Mouse (Mus musculus): ENCODE measurements around the gene Arf6. TPM values are rescaled to one million over a fixed set of nuclear protein-coding genes. Genes with fewer than 3 reads are reported as not detected.
"Not testable (repeated sequence)": the region's sequence is repeated elsewhere in the genome, so short reads cannot be mapped to it uniquely, and the experiment has no call there.

Gene Arf6
- 59.8 and 73.7 TPM in 2 replicates for polyA plus RNA-seq (2015; fragmentation: Nextera tagmentation; extraction: Ambion mirVana)

GRCm38 (mm10) chr12:69371854-69372671, at the start of gene Arf6, which contains the start of gene Gm9887:
Gene Arf6 (plus strand): TSS chr12:69372150.
Gene Gm9887 (minus strand): TSS chr12:69372458.
- under 1% methylated on average over 86 of the region's 121 CpGs for WGBS
- Histone ChIP-seq H3K27ac (peak within 1 kb of the TSS; percentile 99), H3K36me3 (no peaks in the 10 kb centered on the region), H3K27me3 (no peaks in the 10 kb centered on the region), H3K4me3 (peak within 1 kb of the TSS; percentile 97), H3K9me3 (no peaks in the 10 kb centered on the region), H3K9ac (peak within 1 kb of the TSS; percentile 98), H3K4me2 (peak within 1 kb of the TSS; percentile 81), H3K4me1 (peaks cover 19% of the 10 kb centered on the region; the same call in 1 of the 2 replicates)
- ATAC-seq (ENCODE audit: insufficient number of reproducible peaks, low FRiP score, low TSS enrichment, low read depth) = peak; percentile 94

- Histone ChIP-seq H3K27me3 (no peaks in the 10 kb centered on the region), H3K36me3 (peaks cover 53% of the 10 kb centered on the region), H3K9ac (no peak overlapping the region), H3K27ac (no peak overlapping the region), H3K9me3 (no peaks in the 10 kb centered on the region), H3K4me1 (no peaks in the 10 kb centered on the region), H3K4me2 (no peak overlapping the region), H3K4me3 (no peak overlapping the region)
- ATAC-seq (ENCODE audit: insufficient number of reproducible peaks, low FRiP score, low TSS enrichment, low read depth) = no peak
- 90% methylated on average over 3 of the region's 3 CpGs for WGBS
Measured at GRCm38 (mm10) chr12:69331187-69331586, 40.8 kb upstream of the Arf6 start.

GRCm38 (mm10) chr12:69332147-69332546, 39.8 kb upstream of the Arf6 start:
- Histone ChIP-seq H3K4me1 (no peaks in the 10 kb centered on the region), H3K9me3 (no peaks in the 10 kb centered on the region), H3K27ac (no peak overlapping the region), H3K36me3 (peaks cover 57% of the 10 kb centered on the region), H3K27me3 (no peaks in the 10 kb centered on the region), H3K4me3 (no peak overlapping the region), H3K4me2 (no peak overlapping the region), H3K9ac (no peak overlapping the region)
- WGBS = 97% methylated on average over 1 of the region's 1 CpGs
- no peak for ATAC-seq (ENCODE audit: insufficient number of reproducible peaks, low FRiP score, low TSS enrichment, low read depth)

GRCm38 (mm10) chr12:69333547-69333946, 38.4 kb upstream of the Arf6 start:
- H3K27ac ChIP-seq = no peak overlapping the region
- WGBS = 86% methylated on average over 2 of the region's 2 CpGs
- no peaks in the 10 kb centered on the region for H3K4me1 ChIP-seq
- H3K9me3 ChIP-seq = no peaks in the 10 kb centered on the region
- ATAC-seq (ENCODE audit: insufficient number of reproducible peaks, low FRiP score, low TSS enrichment, low read depth) = no peak
- no peaks in the 10 kb centered on the region for H3K27me3 ChIP-seq
- H3K9ac ChIP-seq = no peak overlapping the region
- no peak overlapping the region for H3K4me2 ChIP-seq
- H3K36me3 ChIP-seq = peaks cover 56% of the 10 kb centered on the region
- no peak overlapping the region for H3K4me3 ChIP-seq

GRCm38 (mm10) chr12:69349928-69350327, 22.0 kb upstream of the Arf6 start:
- H3K4me2 ChIP-seq = no peak overlapping the region
- H3K4me3 ChIP-seq = no peak overlapping the region
- H3K27me3 ChIP-seq = no peaks in the 10 kb centered on the region
- H3K36me3 ChIP-seq = peaks cover 68% of the 10 kb centered on the region
- no peaks in the 10 kb centered on the region for H3K4me1 ChIP-seq
- WGBS = 85% methylated on average over 2 of the region's 2 CpGs
- no peak for ATAC-seq (ENCODE audit: insufficient number of reproducible peaks, low FRiP score, low TSS enrichment, low read depth)
- no peaks in the 10 kb centered on the region for H3K9me3 ChIP-seq
- no peak overlapping the region for H3K9ac ChIP-seq
- no peak overlapping the region for H3K27ac ChIP-seq

GRCm38 (mm10) chr12:69351685-69352084, 20.3 kb upstream of the Arf6 start:
- Histone ChIP-seq H3K4me2 (no peak overlapping the region), H3K9me3 (no peaks in the 10 kb centered on the region), H3K27me3 (no peaks in the 10 kb centered on the region), H3K4me3 (no peak overlapping the region), H3K4me1 (peaks cover 7% of the 10 kb centered on the region; the same call in 1 of the 2 replicates), H3K27ac (no peak overlapping the region), H3K9ac (no peak overlapping the region), H3K36me3 (peaks cover 57% of the 10 kb centered on the region)
- ATAC-seq (ENCODE audit: insufficient number of reproducible peaks, low FRiP score, low TSS enrichment, low read depth) = no peak
- WGBS = 85% methylated on average over 1 of the region's 1 CpGs

GRCm38 (mm10) chr12:69356546-69357299, 15.2 kb upstream of the Arf6 start, which contains the start of gene Nemf:
Gene Nemf (minus strand): TSS chr12:69357165.
- H3K27ac ChIP-seq = peak within 1 kb of the TSS; percentile 81
- ATAC-seq (ENCODE audit: insufficient number of reproducible peaks, low FRiP score, low TSS enrichment, low read depth) = peak; percentile 49; the same call in 1 of the 2 replicates
- H3K9ac ChIP-seq = peak within 1 kb of the TSS; percentile 78
- H3K4me3 ChIP-seq = peak within 1 kb of the TSS; percentile 78
- under 1% methylated on average over 45 of the region's 50 CpGs for WGBS
- H3K9me3 ChIP-seq = no peaks in the 10 kb centered on the region
- H3K4me2 ChIP-seq = peak within 1 kb of the TSS; percentile 68
- peaks cover 21% of the 10 kb centered on the region for H3K36me3 ChIP-seq
- no peaks in the 10 kb centered on the region for H3K27me3 ChIP-seq
- peaks cover 7% of the 10 kb centered on the region; the same call in 1 of the 2 replicates for H3K4me1 ChIP-seq

- H3K9ac ChIP-seq = peak overlapping the region; percentile 78
- H3K9me3 ChIP-seq = no peaks in the 10 kb centered on the region
- peak overlapping the region; percentile 52 for H3K4me2 ChIP-seq
- peaks cover 9% of the 10 kb centered on the region for H3K4me1 ChIP-seq
- WGBS = 5% methylated on average over 13 of the region's 13 CpGs
- peak overlapping the region; percentile 78 for H3K4me3 ChIP-seq
- H3K27ac ChIP-seq = peak overlapping the region; percentile 81; the same call in 1 of the 2 replicates
- H3K36me3 ChIP-seq = peaks cover 17% of the 10 kb centered on the region
- H3K27me3 ChIP-seq = no peaks in the 10 kb centered on the region
- ATAC-seq (ENCODE audit: insufficient number of reproducible peaks, low FRiP score, low TSS enrichment, low read depth) = no peak
Measured at GRCm38 (mm10) chr12:69357300-69357646, 14.7 kb upstream of the Arf6 start.

- H3K4me1 ChIP-seq = peaks cover 18% of the 10 kb centered on the region
- no peak overlapping the region for H3K9ac ChIP-seq
- ATAC-seq (ENCODE audit: insufficient number of reproducible peaks, low FRiP score, low TSS enrichment, low read depth) = no peak
- 19% methylated on average over 5 of the region's 5 CpGs for WGBS
- no peaks in the 10 kb centered on the region for H3K36me3 ChIP-seq
- H3K4me3 ChIP-seq = no peak overlapping the region
- H3K27ac ChIP-seq = no peak overlapping the region
- H3K9me3 ChIP-seq = no peaks in the 10 kb centered on the region
- H3K4me2 ChIP-seq = no peak overlapping the region
- no peaks in the 10 kb centered on the region for H3K27me3 ChIP-seq
Measured at GRCm38 (mm10) chr12:69360655-69360996, 11.3 kb upstream of the Arf6 start.

GRCm38 (mm10) chr12:69360997-69361899, 10.7 kb upstream of the Arf6 start:
- H3K9me3 ChIP-seq, H3K27me3 ChIP-seq, H3K36me3 ChIP-seq: not testable (repeated sequence)
- Histone ChIP-seq H3K9ac (peak overlapping the region; percentile 54), H3K4me1 (peaks cover 15% of the 10 kb centered on the region), H3K4me2 (peak overlapping the region; percentile 69), H3K27ac (peak overlapping the region; percentile 96), H3K4me3 (peak overlapping the region; percentile 46)
- under 1% methylated on average over 42 of the region's 50 CpGs for WGBS
- peak; percentile 96 for ATAC-seq (ENCODE audit: insufficient number of reproducible peaks, low FRiP score, low TSS enrichment, low read depth)

- H3K36me3 ChIP-seq = no peaks in the 10 kb centered on the region
- no peak for ATAC-seq (ENCODE audit: insufficient number of reproducible peaks, low FRiP score, low TSS enrichment, low read depth)
- peak overlapping the region; percentile 46 for H3K4me3 ChIP-seq
- WGBS = 5% methylated on average over 10 of the region's 10 CpGs
- H3K27me3 ChIP-seq = no peaks in the 10 kb centered on the region
- H3K9ac ChIP-seq = peak overlapping the region; percentile 54
- peak overlapping the region; percentile 69 for H3K4me2 ChIP-seq
- no peaks in the 10 kb centered on the region for H3K9me3 ChIP-seq
- H3K27ac ChIP-seq = peak overlapping the region; percentile 96
- peaks cover 15% of the 10 kb centered on the region for H3K4me1 ChIP-seq
Measured at GRCm38 (mm10) chr12:69361919-69362318, 10.0 kb upstream of the Arf6 start.
